Mouse (Mus musculus) lung, postnatal 14 days (tissue): Measurements from ENCODE around the gene Tgfa.
A peak's percentile ranks its signal among the peaks of the same experiment; 100 is the strongest.

Source experiments
- DNase-seq: peaks from one replicate; pipeline ENCODE4 v3.0.0; 2021

Gene Tgfa

GRCm38 (mm10) chr6:86194941-86195932 is at the start of gene Tgfa:
Gene Tgfa, plus strand, starts transcription at chr6:86195223.
- DNase-seq, result peak; percentile 69

GRCm38 (mm10) chr6:86148518-86148917 is 46.5 kb upstream of the Tgfa start:
- no peak for DNase-seq

DNA sequence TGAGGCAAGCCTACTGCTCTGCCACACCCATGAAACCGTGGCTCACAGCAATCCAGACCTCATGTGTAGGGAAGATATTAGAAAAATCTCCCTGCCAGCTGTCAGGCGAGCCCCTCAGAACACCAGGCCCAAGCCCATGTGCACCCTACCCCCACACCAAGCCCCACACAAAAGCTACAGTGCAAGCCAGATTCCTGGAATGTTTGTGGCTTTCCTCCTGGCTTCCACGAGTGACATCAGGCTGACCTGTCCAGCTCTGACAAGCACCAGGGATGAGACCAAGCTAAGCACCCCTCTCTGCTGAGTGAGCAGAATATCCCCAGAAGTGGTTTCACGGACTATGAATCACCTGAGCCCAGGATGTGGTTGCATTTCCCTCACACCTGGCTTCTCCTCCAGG is 46.0 kb upstream of the Tgfa start:
- DNase-seq, result no peak

DNA sequence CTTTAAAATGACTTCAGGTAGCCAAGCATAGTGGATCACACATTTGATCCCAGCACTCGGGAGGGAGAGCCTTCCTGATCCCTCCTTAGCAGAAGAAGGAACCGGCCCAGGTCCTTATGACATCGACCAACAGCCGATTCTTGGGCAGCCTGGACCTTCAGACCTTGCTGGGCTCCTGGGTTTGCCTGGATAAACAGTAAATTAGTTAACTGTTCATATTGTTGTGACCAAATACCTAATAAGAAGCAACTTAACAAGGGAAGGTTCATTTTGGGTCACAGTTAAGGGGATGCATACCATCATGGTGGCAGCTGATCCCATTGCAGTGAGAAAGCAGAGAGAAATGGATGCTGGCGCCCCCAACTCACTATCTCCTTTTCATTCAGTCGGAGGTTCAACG is 42.3 kb upstream of the Tgfa start:
- DNase-seq, result no peak

- peak; percentile 12 for DNase-seq
Observed at GRCm38 (mm10) chr6:86153436-86153990, 41.5 kb upstream of the Tgfa start.

DNA sequence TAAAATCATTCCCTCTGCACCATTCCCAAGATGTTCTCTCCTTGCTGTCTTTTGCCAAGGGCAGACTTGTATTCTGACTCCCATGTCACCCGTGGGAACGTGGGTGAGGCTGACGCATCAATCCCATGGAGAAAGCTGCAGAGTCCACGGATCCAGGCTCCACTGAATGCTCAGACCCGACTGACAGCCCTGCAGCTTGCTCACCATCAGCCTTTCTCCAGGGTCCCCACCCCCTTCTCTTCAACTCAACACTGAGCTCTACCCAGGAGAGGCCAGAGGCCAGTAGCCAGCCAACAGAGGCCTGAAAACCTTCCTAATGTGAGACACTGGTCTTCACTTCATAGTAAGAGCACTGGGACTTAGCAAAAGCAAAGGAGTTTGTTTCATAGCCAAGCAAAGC is 41.0 kb upstream of the Tgfa start:
- DNase-seq, result no peak

DNA sequence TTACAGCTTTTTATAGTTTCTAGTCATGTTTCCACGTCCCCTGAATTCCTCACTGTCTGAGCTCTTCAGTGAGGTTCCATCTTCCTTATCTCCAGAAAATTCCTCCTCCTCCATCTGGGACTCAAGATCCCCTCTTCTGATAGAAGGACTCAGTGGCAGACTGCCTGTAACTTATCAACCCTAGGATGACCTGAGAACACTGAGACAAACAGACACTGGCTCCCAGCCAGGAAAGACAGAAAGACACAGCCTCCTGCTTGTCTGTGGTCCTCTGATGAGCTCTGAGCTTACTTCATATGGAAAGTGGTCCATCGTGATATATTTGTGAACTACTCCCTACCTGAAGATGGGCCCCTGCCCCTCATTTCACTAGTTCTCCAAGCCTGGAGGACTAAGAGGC is 40.5 kb upstream of the Tgfa start:
- DNase-seq, result no peak

- DNase-seq, result peak; percentile 71
Observed at GRCm38 (mm10) chr6:86157253-86158234, 37.5 kb upstream of the Tgfa start.

DNA sequence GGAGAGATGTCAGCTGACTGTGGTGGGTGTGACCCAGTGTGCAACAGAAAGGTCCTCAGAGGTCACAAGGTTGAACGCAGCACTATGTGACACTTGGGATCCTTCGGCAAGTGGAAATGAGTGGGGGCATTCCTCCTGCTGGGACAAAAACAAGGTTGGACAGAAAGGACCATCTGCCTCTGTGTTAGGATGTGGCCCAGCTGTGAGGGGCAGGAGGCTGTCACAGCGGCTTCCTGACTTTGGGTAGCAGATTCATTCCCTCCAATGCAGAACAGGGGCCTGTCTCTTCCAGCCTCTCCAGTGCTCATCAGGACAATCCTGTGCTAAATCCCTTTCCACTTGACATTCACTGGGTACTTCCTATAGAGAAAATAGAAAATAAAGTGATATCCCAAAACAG is 34.1 kb upstream of the Tgfa start:
- no peak for DNase-seq

GRCm38 (mm10) chr6:86161586-86161985 is 33.4 kb upstream of the Tgfa start:
- DNase-seq, result no peak

DNA sequence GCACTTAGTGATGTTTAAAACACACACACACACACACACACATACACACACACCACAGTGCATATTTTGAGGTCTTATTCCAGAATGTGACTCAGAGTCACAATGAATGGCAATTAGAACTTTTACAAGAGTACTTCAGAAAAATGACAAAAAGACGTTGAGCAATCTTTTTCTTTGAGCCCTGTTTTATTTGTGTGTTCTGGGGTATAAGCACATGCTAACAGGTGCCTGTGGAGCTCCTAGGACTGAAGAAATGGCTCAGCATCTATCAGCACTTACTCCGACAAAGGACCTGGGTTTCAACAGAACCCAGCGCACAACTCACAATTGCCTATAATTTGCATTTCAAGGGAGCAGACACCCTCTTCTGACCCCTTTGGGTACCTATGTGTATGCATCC is 31.0 kb upstream of the Tgfa start:
- DNase-seq, result no peak

DNA sequence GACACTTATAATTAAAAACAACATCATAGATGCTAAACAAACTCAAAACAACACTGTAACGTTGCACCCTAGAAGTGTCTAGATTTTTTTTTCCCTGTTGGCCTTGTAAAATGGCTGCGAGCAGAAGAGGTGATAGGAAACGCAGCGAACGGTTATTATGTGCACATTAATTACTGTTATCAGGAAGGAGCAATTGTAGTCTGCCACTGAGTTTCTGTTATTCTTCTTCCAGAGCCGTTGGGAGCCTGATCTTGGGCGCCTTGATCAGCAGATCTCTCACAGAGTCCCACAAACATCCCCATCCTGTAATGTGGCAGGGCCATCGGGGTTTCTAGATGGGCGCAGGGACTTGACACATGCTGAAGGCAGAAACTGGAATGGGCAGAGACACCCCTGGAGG is 28.6 kb upstream of the Tgfa start:
- DNase-seq, result no peak

DNA sequence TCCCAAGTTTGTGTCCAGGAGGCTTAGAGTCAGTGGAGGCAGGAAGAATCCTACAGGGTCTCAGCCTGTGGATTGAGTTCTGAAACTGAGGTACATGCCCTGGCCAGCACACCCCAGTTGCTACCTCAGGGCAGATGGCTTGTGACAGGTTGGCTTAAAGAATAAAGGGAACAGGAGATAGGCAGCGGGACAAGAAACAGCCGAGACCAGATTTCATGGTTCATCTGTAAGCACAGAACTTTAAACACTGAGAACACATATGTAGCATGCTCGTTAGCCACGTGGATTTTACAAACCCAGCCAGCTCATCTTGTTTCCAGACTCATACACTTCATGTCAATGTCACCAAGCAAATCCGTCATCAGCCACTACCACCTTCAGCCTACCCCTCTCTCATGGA is 27.2 kb upstream of the Tgfa start:
- no peak for DNase-seq

DNA sequence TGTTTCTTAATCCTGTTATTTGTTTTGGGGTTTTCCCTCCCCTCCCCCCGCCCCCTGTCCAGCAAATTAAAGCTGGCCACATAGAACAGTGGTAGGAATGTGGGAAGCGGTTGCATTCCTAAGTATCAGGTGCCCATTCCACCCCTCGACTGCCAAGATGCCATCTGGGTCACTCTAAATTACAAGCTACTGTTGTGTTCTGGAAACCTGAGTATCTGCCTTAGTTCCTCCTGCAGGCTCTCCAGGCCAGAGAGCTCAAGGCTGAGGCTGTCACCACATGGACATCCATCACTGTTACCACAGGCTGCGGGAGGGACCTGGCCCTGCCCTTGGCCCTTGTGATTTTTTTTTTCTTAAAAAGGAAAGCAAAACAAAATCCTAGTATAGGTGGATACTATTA is 25.9 kb upstream of the Tgfa start:
- no peak for DNase-seq

- no peak for DNase-seq
Observed at GRCm38 (mm10) chr6:86176236-86176635, 18.8 kb upstream of the Tgfa start.

GRCm38 (mm10) chr6:86176721-86177120 is 18.3 kb upstream of the Tgfa start:
- DNase-seq, result no peak

- no peak for DNase-seq
Observed at GRCm38 (mm10) chr6:86177331-86177982, 17.6 kb upstream of the Tgfa start.

GRCm38 (mm10) chr6:86180617-86181016 is 14.4 kb upstream of the Tgfa start:
- no peak for DNase-seq

- DNase-seq, result no peak
Observed at GRCm38 (mm10) chr6:86182016-86182415, 13.0 kb upstream of the Tgfa start.

GRCm38 (mm10) chr6:86182626-86183025 is 12.4 kb upstream of the Tgfa start:
- no peak for DNase-seq

GRCm38 (mm10) chr6:86186106-86186955 is 8.7 kb upstream of the Tgfa start:
- no peak for DNase-seq
